Mouse (Mus musculus): ENCODE data around the gene Col5a1.

GRCm38 (mm10) chr2:27931130-27931529 is 44.9 kb downstream of the Col5a1 start:
- TF ChIP-seq CTCF (IDR thresholded peaks at IDR 0.05) (no peak), EP300 (IDR thresholded peaks at IDR 0.05; ENCODE audit: insufficient read depth, low read depth, low read length) (no peak)

Measured in heart, adult 2 months (tissue).